In the genomic region with DNA sequence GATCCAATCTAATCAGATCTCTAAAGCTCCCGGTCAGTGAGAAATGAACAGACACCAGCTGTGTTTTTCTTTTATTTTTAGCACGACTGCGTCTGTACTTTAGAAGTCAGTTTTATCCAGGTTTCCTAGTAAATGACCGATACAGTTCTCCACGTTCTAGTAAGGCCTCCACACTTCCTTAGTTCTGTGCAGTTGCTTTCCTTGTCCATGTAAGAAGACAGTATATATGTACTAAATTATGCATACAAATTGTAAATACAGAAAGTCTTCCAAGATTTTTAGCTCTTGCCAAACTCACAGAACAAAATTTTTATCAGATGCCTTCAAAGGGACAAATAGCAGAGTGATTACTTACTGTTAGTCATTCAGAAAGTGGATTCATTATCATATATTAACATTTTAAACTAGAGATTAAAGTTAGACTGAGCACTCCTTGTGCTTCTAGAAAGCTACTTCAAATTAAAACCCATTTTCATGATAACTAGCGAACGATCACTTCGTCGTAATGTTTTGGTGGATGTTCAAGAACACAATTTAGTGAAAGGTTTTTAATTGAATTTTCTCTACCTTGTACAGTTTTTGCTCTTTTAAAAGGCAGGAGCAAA, we compare ENCODE assay signal across 29 mouse cellular contexts.
"Had no signal": no experiment of that assay in that cellular context is flagged by ENCODE, and none has a peak within 500 bp of the region (broad histone marks: within the 10 kb centered on the region; RNA-seq: fewer than 3 reads in every experiment).

No protein-coding gene starts in this region.

- H3K4me3 ChIP-seq: heart, adult 2 months; heart, embryonic 13.5 days; heart, embryonic 15.5 days; hindbrain, embryonic 13.5 days; hindbrain, embryonic 15.5 days; kidney, embryonic 15.5 days; left cerebral cortex, adult 2 months; limb, embryonic 10.5 days; limb, embryonic 12.5 days; liver, embryonic 13.5 days; liver, embryonic 15.5 days had no signal

- H3K9me3 ChIP-seq: heart, embryonic 13.5 days; heart, embryonic 15.5 days; hindbrain, embryonic 13.5 days; hindbrain, embryonic 15.5 days; kidney, embryonic 15.5 days; limb, embryonic 10.5 days; limb, embryonic 12.5 days; liver, embryonic 13.5 days; liver, embryonic 15.5 days had no signal

- H3K9ac ChIP-seq: heart, embryonic 13.5 days; heart, embryonic 15.5 days; hindbrain, embryonic 13.5 days; hindbrain, embryonic 15.5 days; kidney, embryonic 15.5 days; limb, embryonic 12.5 days; liver, embryonic 13.5 days; liver, embryonic 15.5 days; liver, postnatal 0 days had no signal

- ATAC-seq: hindbrain, postnatal 0 days; intestine, embryonic 16.5 days; liver, postnatal 0 days had no signal

- H3K27me3 ChIP-seq: heart, embryonic 13.5 days; heart, embryonic 15.5 days; hindbrain, embryonic 13.5 days; hindbrain, embryonic 15.5 days; kidney, embryonic 15.5 days; limb, embryonic 12.5 days; liver, embryonic 13.5 days; liver, embryonic 15.5 days had no signal

- H3K4me1 ChIP-seq: heart, embryonic 13.5 days; heart, embryonic 15.5 days; hindbrain, embryonic 13.5 days; hindbrain, embryonic 15.5 days; kidney, embryonic 15.5 days; limb, embryonic 12.5 days; liver, embryonic 13.5 days; liver, embryonic 15.5 days had no signal

- H3K27ac ChIP-seq: heart, adult 2 months; heart, embryonic 13.5 days; heart, embryonic 15.5 days; hindbrain, embryonic 13.5 days; hindbrain, embryonic 15.5 days; hindbrain, postnatal 0 days; kidney, embryonic 15.5 days; kidney, postnatal 0 days; left cerebral cortex, adult 2 months; limb, embryonic 10.5 days; limb, embryonic 12.5 days; liver, embryonic 13.5 days; liver, embryonic 15.5 days had no signal

- H3K36me3 ChIP-seq: heart, embryonic 13.5 days; heart, embryonic 15.5 days; hindbrain, embryonic 13.5 days; hindbrain, embryonic 15.5 days; kidney, embryonic 15.5 days; limb, embryonic 10.5 days; limb, embryonic 12.5 days; liver, embryonic 13.5 days; liver, embryonic 15.5 days had no signal

- DNase-seq: gastrocnemius, postnatal 14 days; gastrocnemius, postnatal 36 days; heart, adult 11 months; heart, adult 2 months; heart, postnatal 14 days; heart, postnatal 36 days; kidney, adult 11 months; kidney, adult 2 months; kidney, adult 9 months; kidney, postnatal 14 days; kidney, postnatal 36 days; layer of hippocampus, adult 9-11 months; liver; liver, embryonic 13.5 days; liver, postnatal 0 days had no signal

- H3K4me2 ChIP-seq: heart, embryonic 11.5 days; heart, embryonic 13.5 days; heart, embryonic 15.5 days; hindbrain, embryonic 13.5 days; hindbrain, embryonic 15.5 days; kidney, embryonic 15.5 days; limb, embryonic 12.5 days; liver, embryonic 11.5 days; liver, embryonic 13.5 days; liver, embryonic 15.5 days had no signal
